Mouse (Mus musculus) liver, embryonic 14.5 days (tissue): ENCODE measurements around the gene Nup93. TPM values are rescaled to one million over a fixed set of nuclear protein-coding genes. Genes with fewer than 3 reads are reported as not detected.

ENCODE experiments used
- ATAC-seq: fragments of 200-750 bp; cut with Nextera tagmentation; 2 replicates; pipeline ENCODE4 v1.8.0; 2017; ENCODE audit warnings: moderate number of reproducible peaks, mild to moderate bottlenecking, moderate library complexity; ENCODE audit not compliant: insufficient read depth
- DNase-seq, 3 experiments: peaks; one replicate each; pipeline ENCODE4 v3.0.0-alpha.2; 2012 to 2013; ENCODE audit warnings: low read depth in 3 of 3, low spot score in 3 of 3
- H3K27ac ChIP-seq: fragments of 300-500 bp; sonication (generic); 2 replicates; pipeline ENCODE4 v1.5.1; 2014; ENCODE audit warnings: moderate library complexity, mild to moderate bottlenecking, control low read depth, inconsistent platforms
- H3K27me3 ChIP-seq: fragments of 300-500 bp; sonication (generic); 2 replicates; pipeline ENCODE4 v1.6.1; 2014; ENCODE audit warnings: mild to moderate bottlenecking, low read length, moderate library complexity; ENCODE audit not compliant: control insufficient read depth, insufficient read depth
- H3K36me3 ChIP-seq: fragments of 300-500 bp; sonication (generic); replicated peaks from 2 replicates; pipeline ENCODE4 v1.6.1; 2014; ENCODE audit warnings: low read depth; ENCODE audit not compliant: control insufficient read depth, insufficient read depth
- H3K4me1 ChIP-seq, 2 experiments: fragments of 200-500 bp in 1 of 2; fragments of 300-500 bp in 1 of 2; sonication (generic) in 1 of 2; replicated peaks; 2 replicates each; pipeline ENCODE4 v1.6.1; 2012 to 2014; ENCODE audit warnings: antibody characterized with exemption in 1 of 2, inconsistent platforms in 1 of 2, low read length in 1 of 2; ENCODE audit not compliant: control insufficient read depth in 2 of 2, insufficient read depth in 2 of 2
- H3K4me2 ChIP-seq: fragments of 300-500 bp; sonication (generic); 2 replicates; pipeline ENCODE4 v1.6.1; 2014; ENCODE audit warnings: low read depth, mild to moderate bottlenecking, control low read depth, moderate library complexity
- H3K4me3 ChIP-seq, 2 experiments: fragments of 200-500 bp in 1 of 2; fragments of 300-500 bp in 1 of 2; sonication (generic) in 1 of 2; 2 replicates each; pipeline ENCODE4 v1.5.1; 2012 to 2014; ENCODE audit warnings: low read depth in 2 of 2, low read length in 2 of 2, mild to moderate bottlenecking in 2 of 2, control low read depth in 1 of 2, inconsistent platforms in 1 of 2, moderate library complexity in 1 of 2; ENCODE audit not compliant: insufficient read depth in 1 of 2
- H3K9ac ChIP-seq: fragments of 300-500 bp; sonication (generic); replicated peaks from 2 replicates; pipeline ENCODE4 v1.6.1; 2014; ENCODE audit warnings: mild to moderate bottlenecking, control low read depth, moderate library complexity
- H3K9me3 ChIP-seq: fragments of 300-500 bp; sonication (generic); 2 replicates; pipeline ENCODE4 v1.6.1; 2016; ENCODE audit warnings: low read length, mixed read lengths; ENCODE audit not compliant: control insufficient read depth
- CTCF ChIP-seq: IDR thresholded peaks from 2 replicates; pipeline ENCODE4 v1.5.1; 2016; ENCODE audit warnings: antibody characterized with exemption, low read depth, control low read depth
- EP300 ChIP-seq: IDR thresholded peaks from 2 replicates; pipeline ENCODE4 v1.6.1; 2016; ENCODE audit warnings: antibody characterized with exemption, low read depth
- WGBS: fragments of 180-500 bp; shearing (Covaris S2); extraction: QIAGEN DNeasy Blood & Tissue Kit; methylation state at CpG from one replicate; pipeline ENCODE4 v1.1.7; 2014; ENCODE audit not compliant: insufficient replicate concordance; 5-methylcytosine and 5-hydroxymethylcytosine counted together
- polyA plus RNA-seq, 2 experiments: library from polyadenylated mRNA; depleted of rRNA in 1 of 2; stranded (reverse) in 1 of 2; unstranded in 1 of 2; fragments of >200 nt; fragmentation: Nextera tagmentation in 1 of 2; extraction: Ambion mirVana in 1 of 2; gene quantifications; 2 replicates each; pipeline versions ENCODE4 v1.2.1 to v1.2.3; 2012 to 2014

Nup93 gene
- polyA plus RNA-seq, 2 experiments: 28.2 to 38.7 TPM

DNA sequence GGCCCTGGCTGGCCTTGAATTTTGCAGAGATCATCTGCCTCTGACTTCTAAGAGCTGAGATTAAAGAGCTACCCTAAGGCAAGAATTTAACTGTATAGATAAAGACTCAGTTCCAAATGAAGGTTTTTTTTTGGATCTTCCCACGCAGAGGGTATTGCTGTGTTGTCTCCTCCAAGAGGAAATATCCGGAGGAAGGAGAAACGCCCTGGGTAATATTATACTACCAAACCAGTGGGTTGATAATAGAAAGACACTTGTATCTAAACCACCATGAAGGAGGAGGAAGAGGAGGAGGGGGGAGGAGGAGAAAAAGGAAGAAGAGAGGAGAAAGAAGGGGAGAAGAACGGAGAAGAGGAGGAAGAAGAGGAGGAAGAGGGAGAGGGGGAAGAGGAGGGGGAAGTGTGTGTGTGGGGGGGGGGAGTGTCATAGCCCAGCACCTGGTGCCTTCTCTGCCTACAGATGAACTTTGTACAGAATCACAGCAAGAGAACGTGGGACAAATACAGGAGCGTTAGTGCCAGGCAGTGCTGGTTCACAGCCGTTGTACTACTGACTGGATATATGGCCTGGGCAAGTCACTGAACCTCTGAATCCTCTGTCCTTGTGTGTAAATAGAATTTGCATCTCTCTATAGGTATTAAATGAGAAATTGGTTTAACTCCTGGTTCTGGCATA lies 36.5 kb upstream of the Nup93 start:
- peaks cover 24 to 30% of the 10 kb centered on the region in 2 experiments for H3K4me1 ChIP-seq
- no peaks in the 10 kb centered on the region; the same call in none of the 2 replicates for H3K27me3 ChIP-seq
- 54% methylated on average over 7 of the region's 7 CpGs for WGBS
- no peaks in the 10 kb centered on the region for H3K9me3 ChIP-seq
- DNase-seq (no peak), ATAC-seq (no peak)
- peak overlapping the region; percentile 36 to 90; a peak in 3 of 4 replicates for H3K4me3 ChIP-seq
- no peak for TF ChIP-seq CTCF
- no peak for TF ChIP-seq EP300
- peak overlapping the region; percentile 88 for H3K4me2 ChIP-seq
- H3K9ac ChIP-seq: peak overlapping the region; percentile 73
- peak overlapping the region; percentile 99 for H3K27ac ChIP-seq
- peaks cover 3% of the 10 kb centered on the region; the same call in 1 of the 2 replicates for H3K36me3 ChIP-seq

DNA sequence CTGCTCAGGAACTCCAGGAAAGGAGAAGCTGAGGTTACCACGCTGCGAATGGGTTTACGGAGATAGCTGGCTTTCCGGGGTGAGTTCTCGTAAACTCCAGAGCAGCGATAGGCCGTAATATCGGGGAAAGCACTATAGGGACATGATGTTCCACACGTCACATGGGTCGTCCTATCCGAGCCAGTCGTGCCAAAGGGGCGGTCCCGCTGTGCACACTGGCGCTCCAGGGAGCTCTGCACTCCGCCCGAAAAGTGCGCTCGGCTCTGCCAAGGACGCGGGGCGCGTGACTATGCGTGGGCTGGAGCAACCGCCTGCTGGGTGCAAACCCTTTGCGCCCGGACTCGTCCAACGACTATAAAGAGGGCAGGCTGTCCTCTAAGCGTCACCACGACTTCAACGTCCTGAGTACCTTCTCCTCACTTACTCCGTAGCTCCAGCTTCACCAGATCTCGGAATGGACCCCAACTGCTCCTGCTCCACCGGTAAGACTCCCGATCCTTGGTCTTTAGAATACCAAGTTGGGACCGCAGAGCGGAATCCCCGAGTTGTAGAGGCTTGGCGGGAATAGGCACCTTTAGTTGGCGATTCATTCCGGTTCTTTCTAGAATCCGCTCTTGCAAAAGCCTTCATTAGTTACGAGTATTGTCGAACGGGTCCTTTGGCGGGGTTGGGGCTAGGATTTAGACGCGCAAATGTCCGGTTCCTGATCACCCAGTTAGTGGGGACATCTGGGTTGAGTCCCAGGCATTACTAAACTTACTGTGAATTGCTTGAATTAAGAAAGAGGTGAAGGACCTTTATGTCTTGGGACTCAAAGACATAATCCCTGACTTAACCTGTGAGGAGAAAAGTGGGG lies 35.3 kb upstream of the Nup93 start, which contains the start of gene Mt1:
Mt1 (plus strand) TSS at position 226 of the 856 bp plus-strand sequence.
- Histone ChIP-seq H3K36me3 (no peaks in the 10 kb centered on the region; the same call in 1 of the 2 replicates), H3K4me2 (peak within 1 kb of the TSS; percentile 88), H3K9ac (peak within 1 kb of the TSS; percentile 98), H3K9me3 (no peaks in the 10 kb centered on the region), H3K4me3 (peak within 1 kb of the TSS; percentile 78 to 90), H3K27ac (peak within 1 kb of the TSS; percentile 99), H3K27me3 (no peaks in the 10 kb centered on the region), H3K4me1 (peaks cover 33 to 38% of the 10 kb centered on the region in 2 experiments)
- WGBS: under 1% methylated on average over 50 of the region's 50 CpGs
- DNase-seq (peak; percentile 99), ATAC-seq (peak; percentile 88)
- TF ChIP-seq EP300: peak; percentile 89
- no peak for TF ChIP-seq CTCF

DNA sequence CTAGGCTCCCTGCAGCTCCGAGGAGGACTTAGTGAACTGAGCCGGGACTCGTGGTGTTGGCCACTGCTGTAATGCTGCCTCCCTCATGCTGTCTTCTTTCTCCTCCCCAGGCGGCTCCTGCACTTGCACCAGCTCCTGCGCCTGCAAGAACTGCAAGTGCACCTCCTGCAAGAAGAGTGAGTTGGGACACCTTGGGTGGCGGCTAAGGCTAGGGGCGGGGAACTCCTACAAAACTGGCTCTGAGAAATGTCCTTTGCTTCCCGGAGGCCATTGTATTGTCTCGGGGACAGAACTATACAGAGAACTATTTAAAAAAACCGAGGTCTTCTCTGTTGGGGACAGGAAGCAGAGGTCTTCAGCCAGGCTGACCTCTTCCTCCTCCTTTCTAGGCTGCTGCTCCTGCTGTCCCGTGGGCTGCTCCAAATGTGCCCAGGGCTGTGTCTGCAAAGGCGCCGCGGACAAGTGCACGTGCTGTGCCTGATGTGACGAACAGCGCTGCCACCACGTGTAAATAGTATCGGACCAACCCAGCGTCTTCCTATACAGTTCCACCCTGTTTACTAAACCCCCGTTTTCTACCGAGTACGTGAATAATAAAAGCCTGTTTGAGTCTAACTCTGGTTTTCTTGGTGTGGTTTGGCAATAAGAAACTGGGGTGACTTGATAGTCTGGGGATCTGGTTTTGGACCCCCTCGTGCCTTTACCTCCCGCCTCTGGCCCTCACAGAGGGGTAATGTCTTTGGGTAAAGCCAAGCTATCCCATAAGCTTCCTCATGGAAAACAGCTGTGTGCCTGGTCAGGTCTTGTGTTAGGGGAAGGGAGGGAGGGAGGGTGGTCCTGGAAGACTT lies 34.4 kb upstream of the Nup93 start:
- 3% methylated on average over 25 of the region's 25 CpGs for WGBS

DNA sequence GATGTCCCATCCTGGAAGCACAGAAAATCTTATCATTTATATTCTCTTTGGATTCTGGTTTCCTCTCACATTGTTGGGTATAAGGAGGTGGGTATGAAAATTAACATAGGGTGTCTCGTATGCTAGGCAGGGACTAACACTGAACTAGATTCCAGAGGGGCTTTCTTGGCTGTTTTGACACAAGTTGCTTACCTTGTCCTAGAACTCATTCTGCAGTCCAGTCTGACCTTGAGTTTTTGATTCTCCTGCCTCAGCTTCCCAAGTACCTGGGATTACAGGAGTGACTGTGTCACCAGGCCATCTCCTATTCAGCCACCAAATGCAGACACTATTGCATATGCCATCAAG lies 33.8 kb upstream of the Nup93 start:
- H3K4me1 ChIP-seq: peaks cover 45% of the 10 kb centered on the region in 2 experiments

More for the DNA sequence above, 34.4 kb upstream of the Nup93 start:
- TF ChIP-seq CTCF (peak; percentile 0; the same call in 1 of the 2 replicates), EP300 (no peak)
- H3K9ac ChIP-seq: peak overlapping the region; percentile 98
- H3K4me2 ChIP-seq: peak overlapping the region; percentile 88
- no peaks in the 10 kb centered on the region for H3K9me3 ChIP-seq
- DNase-seq (peak in 1 of 3 experiments; percentile 75), ATAC-seq (no peak)
- H3K36me3 ChIP-seq: no peaks in the 10 kb centered on the region; the same call in 1 of the 2 replicates
- no peaks in the 10 kb centered on the region for H3K27me3 ChIP-seq
- peaks cover 41 to 42% of the 10 kb centered on the region in 2 experiments for H3K4me1 ChIP-seq
- peak overlapping the region; percentile 78 to 90 for H3K4me3 ChIP-seq
- peak overlapping the region; percentile 99 for H3K27ac ChIP-seq

More for the DNA sequence above, 33.8 kb upstream of the Nup93 start:
- Histone ChIP-seq H3K36me3 (no peaks in the 10 kb centered on the region; the same call in 1 of the 2 replicates), H3K27me3 (no peaks in the 10 kb centered on the region), H3K4me2 (peak overlapping the region; percentile 88), H3K9ac (peak overlapping the region; percentile 98), H3K9me3 (no peaks in the 10 kb centered on the region), H3K27ac (peak overlapping the region; percentile 99), H3K4me3 (peak overlapping the region; percentile 78 to 90)
- ATAC-seq: no peak
- DNase-seq: peak in 1 of 3 experiments; percentile 73
- 65% methylated on average over 1 of the region's 1 CpGs for WGBS
- TF ChIP-seq CTCF (no peak), EP300 (no peak; the same call in 1 of the 2 replicates)
